Mouse (Mus musculus) retina, adult 2 months (tissue): ENCODE data around the gene Tox2.

Experiments used
- DNase-seq: peaks from one replicate; pipeline ENCODE4 v3.0.0-alpha.2; 2012; ENCODE audit warnings: low read depth, low spot score

The Tox2 gene

GRCm38 (mm10) chr2:163205262-163205647 is 2.3 kb downstream of the Tox2 start:
- DNase-seq, result no peak

GRCm38 (mm10) chr2:163205737-163206490 is 3.0 kb downstream of the Tox2 start:
- no peak for DNase-seq

- no peak for DNase-seq
Observed at GRCm38 (mm10) chr2:163207315-163207714, 4.4 kb downstream of the Tox2 start.

DNA sequence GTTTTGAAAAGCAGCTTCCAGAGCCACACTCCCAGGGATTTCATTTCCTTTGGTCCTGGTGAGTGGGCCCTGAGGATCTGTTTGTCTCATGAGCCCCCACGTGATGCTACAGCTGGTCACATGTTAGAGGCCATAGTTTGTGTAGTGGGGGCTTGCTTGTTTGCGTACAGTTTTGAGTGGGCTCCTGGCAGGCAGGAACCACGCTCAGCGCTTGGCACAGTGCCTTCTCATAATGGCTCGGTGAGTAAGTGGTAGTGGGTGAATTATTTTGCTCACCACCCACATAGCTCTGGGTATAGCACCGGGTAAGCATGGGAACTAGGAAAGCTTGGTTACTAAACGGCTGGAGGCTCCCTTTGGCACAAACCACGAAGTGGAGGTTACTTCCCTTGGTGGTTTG is 6.2 kb downstream of the Tox2 start:
- no peak for DNase-seq

GRCm38 (mm10) chr2:163213085-163213484 is 10.2 kb downstream of the Tox2 start:
- DNase-seq, result no peak

GRCm38 (mm10) chr2:163218095-163218494 is 15.2 kb downstream of the Tox2 start:
- no peak for DNase-seq

GRCm38 (mm10) chr2:163218571-163218970 is 15.6 kb downstream of the Tox2 start:
- no peak for DNase-seq

GRCm38 (mm10) chr2:163219447-163219846 is 16.5 kb downstream of the Tox2 start:
- no peak for DNase-seq

DNA sequence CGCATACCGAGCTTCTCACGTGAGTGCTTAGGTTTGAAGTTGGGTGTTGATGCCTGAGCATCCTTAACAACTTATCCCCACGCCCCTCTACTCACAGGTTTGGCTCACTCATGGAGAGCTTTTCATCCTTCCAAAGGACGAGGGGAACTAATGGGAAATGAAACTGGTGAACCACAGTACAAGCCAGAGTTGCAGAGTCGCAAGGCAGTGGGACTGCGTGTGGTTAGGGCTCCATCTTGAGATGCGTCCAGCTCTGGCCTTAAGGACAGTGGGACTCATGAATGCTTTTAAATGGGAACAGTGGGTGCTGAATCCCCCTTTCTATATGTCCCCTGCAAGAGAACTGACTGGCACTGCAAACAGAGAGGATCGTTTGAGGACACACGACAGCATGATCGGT is 17.8 kb downstream of the Tox2 start:
- DNase-seq, result no peak

GRCm38 (mm10) chr2:163225302-163225701 is 22.4 kb downstream of the Tox2 start:
- no peak for DNase-seq

- no peak for DNase-seq
Observed at GRCm38 (mm10) chr2:163229050-163229449, 26.1 kb downstream of the Tox2 start.

- peak; percentile 23 for DNase-seq
Observed at GRCm38 (mm10) chr2:163231781-163232534, 29.0 kb downstream of the Tox2 start.

- DNase-seq, result no peak
Observed at GRCm38 (mm10) chr2:163233666-163234065, 30.7 kb downstream of the Tox2 start.

DNA sequence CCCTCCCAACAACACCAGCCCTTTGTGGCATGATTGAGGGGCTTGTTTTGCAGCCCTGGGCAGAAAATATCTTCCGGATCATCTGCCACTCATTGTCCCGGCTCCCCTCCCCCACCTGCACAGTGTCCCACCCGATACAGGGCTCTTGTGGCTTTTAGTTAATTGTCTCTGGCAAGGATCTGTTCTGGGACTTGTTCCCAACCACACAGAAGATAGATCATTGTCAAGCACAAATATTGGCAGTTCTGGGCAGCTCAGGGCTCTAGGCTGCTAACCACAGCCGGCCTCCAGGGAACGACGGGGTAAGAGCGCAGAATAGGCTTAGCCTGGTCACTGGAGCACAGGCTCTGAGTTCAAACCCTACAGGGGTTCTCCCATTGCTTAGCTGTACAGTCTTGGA is 33.1 kb downstream of the Tox2 start:
- DNase-seq, result no peak

DNA sequence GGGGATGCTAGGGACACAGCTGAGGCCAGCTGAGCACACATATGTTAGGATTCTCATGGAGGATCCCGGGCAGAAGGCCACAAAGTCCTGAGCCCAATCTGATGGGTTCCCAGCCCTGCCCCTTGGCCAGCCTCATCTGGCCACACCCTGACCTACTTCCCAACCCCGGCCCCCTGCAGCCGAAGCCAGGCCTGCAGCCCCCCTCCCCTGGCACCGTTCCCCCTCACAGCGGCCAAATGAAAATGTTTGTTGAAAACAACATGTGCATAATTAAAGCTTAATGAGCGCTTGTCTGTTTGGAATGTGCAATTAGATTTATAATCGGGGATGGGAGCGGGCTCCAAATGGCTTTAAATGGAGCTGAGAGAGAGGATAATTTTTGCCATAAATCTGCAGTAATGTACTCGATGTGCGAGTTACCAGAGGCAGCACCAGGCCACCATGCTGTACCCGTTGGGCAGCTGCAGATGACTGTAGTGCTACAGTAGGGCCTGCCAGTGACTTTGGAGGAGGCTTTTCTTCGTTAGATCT is 35.1 kb downstream of the Tox2 start:
- peak; percentile 20 for DNase-seq

GRCm38 (mm10) chr2:163239945-163240344 is 37.0 kb downstream of the Tox2 start:
- DNase-seq, result no peak

GRCm38 (mm10) chr2:163241867-163242266 is 38.9 kb downstream of the Tox2 start:
- no peak for DNase-seq

- DNase-seq, result no peak
Observed at GRCm38 (mm10) chr2:163243917-163244852, 41.3 kb downstream of the Tox2 start.

- no peak for DNase-seq
Observed at GRCm38 (mm10) chr2:163248912-163249311, 46.0 kb downstream of the Tox2 start.

GRCm38 (mm10) chr2:163252645-163253044 is 49.7 kb downstream of the Tox2 start:
- no peak for DNase-seq

DNA sequence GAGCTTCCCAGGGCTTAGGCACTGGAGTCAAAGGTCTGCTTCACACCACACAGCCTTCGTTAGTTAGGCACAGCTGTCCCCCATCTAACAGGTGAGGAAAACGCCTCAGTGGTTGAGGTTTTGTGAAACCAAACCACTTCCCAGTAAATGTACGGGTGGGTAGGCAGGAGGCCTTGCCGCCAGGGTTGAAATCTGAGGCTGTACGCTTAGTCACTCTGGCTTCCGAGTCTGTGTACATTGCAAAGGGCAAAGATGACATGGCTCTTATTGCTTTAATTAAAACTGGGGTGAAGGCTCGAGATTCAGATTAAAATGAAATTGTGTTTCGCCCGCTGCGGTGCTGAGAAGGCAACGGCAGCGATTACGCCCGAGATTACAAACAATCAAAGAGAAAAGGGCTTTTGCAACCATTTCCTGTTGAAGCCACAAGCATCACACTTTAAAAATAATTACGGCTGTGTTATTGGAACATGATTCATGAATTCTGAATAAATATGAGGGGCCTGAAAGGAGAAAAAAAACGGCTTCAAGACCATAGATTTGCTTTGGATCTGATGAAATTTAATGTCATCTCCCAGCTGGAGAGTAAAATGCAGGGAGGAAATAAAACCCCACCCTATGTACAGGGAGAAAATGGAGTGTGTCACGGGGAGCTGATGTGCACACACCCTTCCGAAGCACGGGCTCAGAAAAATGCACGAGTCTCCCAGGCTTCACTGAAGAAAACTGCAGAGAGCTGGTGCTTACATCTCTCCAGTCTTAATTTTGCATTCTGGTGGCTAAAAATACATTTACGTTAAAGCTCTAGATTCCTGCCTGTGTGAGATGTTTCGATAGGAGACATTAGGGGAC is 50.5 kb downstream of the Tox2 start:
- DNase-seq, result no peak
